Mouse (Mus musculus) hindbrain, postnatal 0 days (tissue): Measurements from ENCODE around the gene Ints1. TPM values are rescaled to one million over a fixed set of nuclear protein-coding genes. Genes with fewer than 3 reads are reported as not detected.

Source experiments
- ATAC-seq: fragments of 200-750 bp; cut with Nextera tagmentation; 2 replicates; pipeline ENCODE4 v1.8.0; 2017; ENCODE audit warnings: mild to moderate bottlenecking, moderate TSS enrichment, moderate library complexity
- DNase-seq: peaks from one replicate; pipeline ENCODE4 v3.0.0-alpha.2; 2015; ENCODE audit warnings: low spot score
- H3K27ac ChIP-seq: fragments of 300-500 bp; sonication (generic); 2 replicates; pipeline ENCODE4 v1.5.1; 2014; ENCODE audit warnings: mild to moderate bottlenecking
- H3K27me3 ChIP-seq: fragments of 300-500 bp; sonication (generic); 2 replicates; pipeline ENCODE4 v1.6.1; 2014; ENCODE audit warnings: low read length, mixed read lengths; ENCODE audit not compliant: insufficient read depth
- H3K36me3 ChIP-seq: fragments of 300-500 bp; sonication (generic); 2 replicates; pipeline ENCODE4 v1.6.1; 2014; ENCODE audit warnings: low read length, mixed read lengths; ENCODE audit not compliant: insufficient read depth
- H3K4me1 ChIP-seq: fragments of 300-500 bp; sonication (generic); 2 replicates; pipeline ENCODE4 v1.6.1; 2014; ENCODE audit warnings: antibody characterized with exemption, low read length, mixed read lengths; ENCODE audit not compliant: insufficient read depth
- H3K4me2 ChIP-seq: fragments of 300-500 bp; sonication (generic); 2 replicates; pipeline ENCODE4 v1.6.1; 2014; ENCODE audit warnings: low read depth, mild to moderate bottlenecking, low read length, moderate library complexity, mixed read lengths
- H3K4me3 ChIP-seq: fragments of 300-500 bp; sonication (generic); 2 replicates; pipeline ENCODE4 v1.5.1; 2014; ENCODE audit warnings: low read length
- H3K9ac ChIP-seq: fragments of 300-500 bp; sonication (generic); replicated peaks from 2 replicates; pipeline ENCODE4 v1.6.1; 2014; ENCODE audit warnings: mild to moderate bottlenecking, low read length, moderate library complexity, mixed read lengths
- H3K9me3 ChIP-seq: fragments of 300-500 bp; sonication (generic); 2 replicates; pipeline ENCODE4 v1.6.1; 2016; ENCODE audit warnings: low read length, mixed read lengths
- CTCF ChIP-seq: IDR thresholded peaks from 2 replicates; pipeline ENCODE4 v1.5.1; 2016; ENCODE audit warnings: antibody characterized with exemption, control low read depth, low read depth
- WGBS: fragments of 180-500 bp; shearing (Covaris S2); extraction: QIAGEN DNeasy Blood & Tissue Kit; methylation state at CpG from one replicate; pipeline ENCODE4 v1.1.7; 2014; 5-methylcytosine and 5-hydroxymethylcytosine counted together
- polyA plus RNA-seq: library from polyadenylated mRNA; unstranded; fragments of >200 nt; fragmentation: Nextera tagmentation; extraction: Ambion mirVana; gene quantifications from 2 replicates; pipeline ENCODE4 v1.2.1, GENCODE M21; 2015
- total RNA-seq: library from RNA; depleted of rRNA; stranded (reverse); fragments of >200 nt; gene quantifications from 2 replicates; pipeline ENCODE4 v1.2.3, GENCODE M21; 2014

Ints1 gene
- total and polyA plus RNA-seq, 2 experiments from 2014 or later, result 23.2 to 158 TPM

- Histone ChIP-seq H3K9me3 (no peaks in the 10 kb centered on the region), H3K9ac (no peak overlapping the region), H3K4me3 (no peak overlapping the region), H3K27me3 (no peaks in the 10 kb centered on the region; the same call in 1 of the 2 replicates), H3K4me1 (no peaks in the 10 kb centered on the region), H3K27ac (no peak overlapping the region), H3K36me3 (peaks cover 12% of the 10 kb centered on the region), H3K4me2 (no peak overlapping the region)
- TF ChIP-seq CTCF, result peak; percentile 78
- WGBS, result 12% methylated on average over 1 of the region's 1 CpGs
- no peak for DNase-seq
- ATAC-seq, result no peak
Measured at GRCm38 (mm10) chr5:139817292-139817691, 41.8 kb upstream of the Ints1 start.

- Histone ChIP-seq H3K27me3 (no peaks in the 10 kb centered on the region; the same call in 1 of the 2 replicates), H3K27ac (no peak overlapping the region), H3K9me3 (no peaks in the 10 kb centered on the region), H3K4me1 (no peaks in the 10 kb centered on the region), H3K4me2 (no peak overlapping the region), H3K9ac (no peak overlapping the region), H3K4me3 (no peak overlapping the region), H3K36me3 (peaks cover 4% of the 10 kb centered on the region; the same call in 1 of the 2 replicates)
- no peak for TF ChIP-seq CTCF
- DNase-seq (no peak), ATAC-seq (no peak)
Measured at GRCm38 (mm10) chr5:139816445-139816844, 41.0 kb upstream of the Ints1 start.

- WGBS, result 53% methylated on average over 6 of the region's 6 CpGs
Measured at GRCm38 (mm10) chr5:139815964-139816363, 40.5 kb upstream of the Ints1 start.

GRCm38 (mm10) chr5:139813963-139814381 is 38.5 kb upstream of the Ints1 start:
- TF ChIP-seq CTCF, result no peak
- ATAC-seq (no peak), DNase-seq (no peak)
- Histone ChIP-seq H3K27ac (no peak overlapping the region), H3K4me2 (no peak overlapping the region), H3K36me3 (no peaks in the 10 kb centered on the region), H3K9ac (no peak overlapping the region), H3K4me1 (no peaks in the 10 kb centered on the region), H3K9me3 (no peaks in the 10 kb centered on the region), H3K27me3 (no peaks in the 10 kb centered on the region; the same call in 1 of the 2 replicates), H3K4me3 (no peak overlapping the region)
- 16% methylated on average over 13 of the region's 13 CpGs for WGBS

More at GRCm38 (mm10) chr5:139815964-139816363, 40.5 kb upstream of the Ints1 start:
- Histone ChIP-seq H3K27ac (no peak overlapping the region), H3K9me3 (no peaks in the 10 kb centered on the region), H3K4me2 (no peak overlapping the region), H3K9ac (no peak overlapping the region), H3K36me3 (no peaks in the 10 kb centered on the region), H3K4me1 (no peaks in the 10 kb centered on the region), H3K4me3 (no peak overlapping the region), H3K27me3 (no peaks in the 10 kb centered on the region; the same call in 1 of the 2 replicates)
- DNase-seq (peak; percentile 34), ATAC-seq (no peak)
- TF ChIP-seq CTCF, result no peak

- Histone ChIP-seq H3K4me2 (no peak overlapping the region), H3K9me3 (no peaks in the 10 kb centered on the region), H3K4me1 (no peaks in the 10 kb centered on the region), H3K27ac (no peak overlapping the region), H3K9ac (no peak overlapping the region), H3K36me3 (no peaks in the 10 kb centered on the region), H3K27me3 (no peaks in the 10 kb centered on the region; the same call in 1 of the 2 replicates), H3K4me3 (no peak overlapping the region)
- DNase-seq (no peak), ATAC-seq (no peak)
- WGBS, result 42% methylated on average over 10 of the region's 10 CpGs
- no peak for TF ChIP-seq CTCF
Measured at GRCm38 (mm10) chr5:139813126-139813490, 37.6 kb upstream of the Ints1 start.

GRCm38 (mm10) chr5:139812398-139813125 is 37.1 kb upstream of the Ints1 start:
- Histone ChIP-seq H3K9ac (no peak overlapping the region), H3K9me3 (no peaks in the 10 kb centered on the region), H3K27ac (no peak overlapping the region), H3K4me1 (no peaks in the 10 kb centered on the region), H3K27me3 (no peaks in the 10 kb centered on the region; the same call in 1 of the 2 replicates), H3K36me3 (no peaks in the 10 kb centered on the region), H3K4me3 (no peak overlapping the region), H3K4me2 (no peak overlapping the region)
- 62% methylated on average over 20 of the region's 20 CpGs for whole genome bisulfite sequencing
- ATAC-seq, result no peak
- DNase-seq, result no peak
- TF ChIP-seq CTCF, result no peak
